Mouse (Mus musculus) midbrain, embryonic 12.5 days (tissue): ENCODE results near the gene Poc1a. TPM values are rescaled to one million over a fixed set of nuclear protein-coding genes. Genes with fewer than 3 reads are reported as not detected.

Experiments
- ATAC-seq: fragments of 200-750 bp; cut with Nextera tagmentation; 2 replicates; pipeline ENCODE4 v1.8.0; 2017; ENCODE audit warnings: low read depth, moderate TSS enrichment, moderate library complexity; ENCODE audit not compliant: low FRiP score
- H3K27ac ChIP-seq: fragments of 300-500 bp; sonication (generic); replicated peaks from 2 replicates; pipeline ENCODE4 v1.5.1; 2016; ENCODE audit warnings: mild to moderate bottlenecking
- H3K27me3 ChIP-seq: fragments of 300-500 bp; sonication (generic); 2 replicates; pipeline ENCODE4 v1.6.1; 2016; ENCODE audit warnings: mild to moderate bottlenecking
- H3K36me3 ChIP-seq: fragments of 300-500 bp; sonication (generic); 2 replicates; pipeline ENCODE4 v1.6.1; 2016
- H3K4me1 ChIP-seq: fragments of 300-500 bp; sonication (generic); 2 replicates; pipeline ENCODE4 v1.6.1; 2016
- H3K4me2 ChIP-seq: fragments of 300-500 bp; sonication (generic); replicated peaks from 2 replicates; pipeline ENCODE4 v1.6.1; 2016; ENCODE audit warnings: mild to moderate bottlenecking, moderate library complexity
- H3K4me3 ChIP-seq: fragments of 300-500 bp; sonication (generic); 2 replicates; pipeline ENCODE4 v1.5.1; 2016; ENCODE audit warnings: mild to moderate bottlenecking
- H3K9ac ChIP-seq: fragments of 300-500 bp; sonication (generic); replicated peaks from 2 replicates; pipeline ENCODE4 v1.6.1; 2016; ENCODE audit warnings: mild to moderate bottlenecking, moderate library complexity
- H3K9me3 ChIP-seq: fragments of 300-500 bp; sonication (generic); 2 replicates; pipeline ENCODE4 v1.6.1; 2016; ENCODE audit warnings: mild to moderate bottlenecking
- WGBS: fragments of 180-500 bp; shearing (Covaris S2); methylation state at CpG from one replicate; pipeline ENCODE4 v1.1.7; 2016; 5-methylcytosine and 5-hydroxymethylcytosine counted together
- polyA plus RNA-seq: library from polyadenylated mRNA; unstranded; fragments of >200 nt; fragmentation: Nextera tagmentation; extraction: Ambion mirVana; gene quantifications from 2 replicates; pipeline ENCODE4 v1.2.1, GENCODE M21; 2016

The Poc1a gene
- polyA plus RNA-seq, 1 experiment from 2014 or later: 23.2 TPM

DNA sequence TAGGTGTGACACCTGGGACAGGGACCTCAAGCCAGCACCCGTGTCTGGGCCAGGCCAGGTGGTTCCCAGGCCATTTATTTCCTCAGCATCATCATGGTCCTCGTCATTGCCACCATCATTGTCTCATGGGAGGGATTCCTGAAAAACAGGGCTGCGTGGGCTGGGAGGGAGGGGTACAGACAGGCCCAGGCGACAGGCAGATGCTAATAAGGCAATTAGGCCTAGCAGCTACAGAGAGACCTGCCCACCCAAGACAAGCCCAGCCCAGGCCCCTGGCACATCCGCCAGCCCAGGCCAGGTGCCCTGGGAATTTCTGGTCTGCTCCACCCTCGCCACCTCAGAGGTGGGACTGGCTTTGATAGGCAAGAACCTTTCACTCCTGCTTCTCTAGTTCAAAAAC is 78.4 kb downstream of the Poc1a start:
- no peaks in the 10 kb centered on the region for H3K9me3 ChIP-seq
- WGBS: 61% methylated on average over 6 of the region's 6 CpGs
- ATAC-seq: no peak
- no peak overlapping the region for H3K4me3 ChIP-seq
- H3K27ac ChIP-seq: no peak overlapping the region
- no peaks in the 10 kb centered on the region for H3K36me3 ChIP-seq
- no peak overlapping the region for H3K9ac ChIP-seq
- H3K4me2 ChIP-seq: no peak overlapping the region
- H3K4me1 ChIP-seq: no peaks in the 10 kb centered on the region; the same call in 1 of the 2 replicates
- H3K27me3 ChIP-seq: no peaks in the 10 kb centered on the region

DNA sequence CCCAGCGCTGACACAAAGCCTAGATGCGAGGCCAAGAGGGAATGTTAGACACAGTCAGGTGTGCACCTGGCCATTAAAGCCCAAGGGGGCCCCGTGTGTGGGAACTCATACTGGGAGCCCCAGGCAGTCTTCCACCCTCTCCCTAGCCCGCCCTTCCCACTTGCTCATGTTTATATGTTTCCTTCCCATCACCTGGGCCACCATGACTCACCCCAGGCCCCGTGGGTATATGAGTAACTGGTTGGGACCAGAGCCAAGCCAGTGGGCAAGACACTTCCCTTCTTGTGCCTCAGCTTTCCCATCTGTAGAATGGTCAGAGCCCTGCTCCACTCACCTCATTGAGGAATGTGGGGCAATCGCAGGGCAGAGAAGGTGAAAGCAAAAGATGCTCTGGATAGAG is 80.3 kb downstream of the Poc1a start:
- Histone ChIP-seq H3K27ac (no peak overlapping the region), H3K4me1 (no peaks in the 10 kb centered on the region; the same call in 1 of the 2 replicates), H3K4me3 (no peak overlapping the region), H3K27me3 (peaks cover 6% of the 10 kb centered on the region), H3K9me3 (no peaks in the 10 kb centered on the region), H3K4me2 (no peak overlapping the region), H3K36me3 (no peaks in the 10 kb centered on the region), H3K9ac (no peak overlapping the region)
- no peak for ATAC-seq
- 91% methylated on average over 6 of the region's 6 CpGs for WGBS

DNA sequence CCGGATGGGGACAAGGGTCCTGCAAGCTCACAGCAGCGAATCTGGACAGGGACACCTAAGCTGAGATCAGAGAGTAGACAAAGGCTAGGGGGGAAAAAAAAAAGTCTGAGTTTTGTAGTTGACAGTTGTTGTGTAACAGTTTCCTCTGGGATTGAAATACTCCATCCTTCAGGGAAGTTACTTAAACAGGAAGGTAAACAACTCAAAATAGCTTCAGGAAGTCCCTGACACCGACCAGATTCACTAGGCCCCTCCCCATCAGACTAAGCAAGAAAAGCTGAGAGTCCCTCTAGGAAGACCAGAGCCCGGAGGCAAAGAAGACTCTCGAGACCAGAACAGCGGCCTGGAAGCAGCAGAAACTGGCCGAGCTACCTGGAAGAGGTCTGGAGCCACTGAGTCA is 84.5 kb downstream of the Poc1a start:
- ATAC-seq: no peak
- Histone ChIP-seq H3K27ac (no peak overlapping the region), H3K9ac (no peak overlapping the region), H3K9me3 (no peaks in the 10 kb centered on the region), H3K27me3 (peaks cover 12% of the 10 kb centered on the region), H3K36me3 (no peaks in the 10 kb centered on the region), H3K4me2 (no peak overlapping the region), H3K4me1 (peaks cover 24% of the 10 kb centered on the region), H3K4me3 (no peak overlapping the region)
- 73% methylated on average over 7 of the region's 7 CpGs for WGBS

DNA sequence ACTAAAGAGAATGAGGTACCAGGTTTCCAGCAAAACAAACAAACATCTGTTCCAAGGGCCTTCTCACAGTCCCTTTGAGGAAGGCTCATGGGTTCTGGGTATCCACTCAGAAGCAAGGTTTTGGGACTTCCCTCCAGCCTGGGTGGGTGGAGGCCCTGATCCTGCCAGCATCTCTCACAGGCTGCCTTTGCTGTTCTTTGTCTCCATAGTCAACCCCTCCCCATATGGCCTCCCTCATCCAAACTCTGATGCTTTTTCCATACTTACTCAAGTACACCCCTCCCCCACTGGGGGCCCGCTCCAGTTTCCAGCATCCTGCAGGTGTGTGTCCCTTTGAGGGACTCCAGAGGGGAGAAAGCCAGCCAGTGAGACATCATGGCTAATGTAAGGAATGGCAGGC is 85.3 kb downstream of the Poc1a start:
- ATAC-seq: no peak
- WGBS: 31% methylated on average over 1 of the region's 1 CpGs
- H3K27me3 ChIP-seq: peaks cover 12% of the 10 kb centered on the region
- H3K9me3 ChIP-seq: no peaks in the 10 kb centered on the region
- H3K4me1 ChIP-seq: peaks cover 33% of the 10 kb centered on the region
- no peak overlapping the region for H3K4me3 ChIP-seq
- H3K27ac ChIP-seq: no peak overlapping the region
- no peak overlapping the region for H3K9ac ChIP-seq
- 0 out of 2 replicates have a peak overlapping the region, but pooled peaks have one; percentile 89 for H3K4me2 ChIP-seq
- 0 out of 2 replicates have a peak, but pooled peaks cover 2% of the 10 kb centered on the region for H3K36me3 ChIP-seq

- Histone ChIP-seq H3K9ac (peak overlapping the region; percentile 35; the same call in 1 of the 2 replicates), H3K4me3 (peak overlapping the region; percentile 83), H3K4me2 (peak overlapping the region; percentile 89), H3K9me3 (no peaks in the 10 kb centered on the region), H3K36me3 (0 out of 2 replicates have a peak, but pooled peaks cover 8% of the 10 kb centered on the region), H3K27me3 (peaks cover 12% of the 10 kb centered on the region), H3K27ac (peak overlapping the region; percentile 25), H3K4me1 (peaks cover 41% of the 10 kb centered on the region)
- ATAC-seq: no peak
- WGBS: 22% methylated on average over 5 of the region's 5 CpGs
These were observed 86.1 kb downstream of the Poc1a start for GRCm38 (mm10) chr9:106367001-106367400.

DNA sequence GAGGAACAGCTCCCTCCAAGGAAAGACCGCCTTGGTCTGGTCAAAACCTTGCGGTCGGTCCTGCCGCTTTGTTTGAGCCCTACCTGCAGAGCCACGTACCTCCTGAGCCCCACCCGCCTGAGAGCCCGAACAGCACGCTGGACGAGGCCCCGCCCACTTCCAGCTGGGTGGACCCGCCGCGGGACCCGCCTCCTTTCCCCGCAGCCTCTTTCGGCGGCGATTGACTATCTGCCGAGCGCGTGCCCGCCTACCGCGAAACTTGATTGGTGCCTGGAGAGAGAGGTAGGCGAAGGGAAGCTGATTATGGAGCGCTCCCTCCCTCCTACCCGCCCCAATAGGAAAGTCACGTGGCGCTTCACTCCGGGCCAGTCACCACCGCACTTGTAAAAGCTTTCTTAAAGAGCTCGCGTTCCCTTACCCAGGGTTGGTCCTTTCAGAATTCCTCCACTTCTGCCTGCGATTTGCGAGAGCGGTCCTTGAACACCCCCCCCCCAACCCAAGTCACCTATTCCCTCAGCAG is 86.8 kb downstream of the Poc1a start:
- H3K4me1 ChIP-seq: peaks cover 43% of the 10 kb centered on the region
- WGBS: under 1% methylated on average over 36 of the region's 36 CpGs

DNA sequence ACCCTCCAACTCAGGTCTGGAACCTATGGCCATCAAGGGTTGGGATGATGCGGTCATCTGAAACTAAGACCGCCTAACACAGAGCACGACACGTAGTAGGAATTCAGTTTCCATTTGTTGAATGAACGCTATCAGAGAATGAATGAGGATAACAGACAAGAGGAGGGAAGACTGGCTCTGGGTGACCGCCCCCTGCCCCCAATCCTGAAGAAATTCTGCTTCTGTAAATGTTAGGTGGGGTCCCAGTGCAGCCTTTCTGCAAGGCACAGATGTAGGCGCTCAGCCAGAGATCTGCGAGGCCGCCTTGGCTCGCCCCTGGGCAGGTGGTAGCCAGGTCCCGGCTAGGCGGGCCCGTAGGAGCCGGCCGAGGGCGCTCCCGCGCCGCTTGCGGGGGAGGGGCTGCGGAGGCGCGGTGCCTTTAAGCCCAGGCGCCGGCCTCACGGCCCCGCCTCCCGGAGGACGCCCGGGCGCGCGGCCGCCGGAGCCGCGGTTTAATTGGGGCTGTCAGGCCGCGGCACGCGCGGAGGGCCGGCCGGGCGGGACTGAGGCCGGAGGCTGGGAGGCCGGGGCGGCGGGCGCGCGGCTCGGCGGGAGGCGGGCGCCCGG is 87.4 kb downstream of the Poc1a start, which contains the start of gene Dusp7:
Gene Dusp7, plus strand, starts transcription at position 521 of the 606 bp plus-strand sequence.
- H3K36me3 ChIP-seq: peaks cover 19% of the 10 kb centered on the region
- H3K27me3 ChIP-seq: peaks cover 12% of the 10 kb centered on the region
- peak; percentile 75 for ATAC-seq
- H3K9me3 ChIP-seq: no peaks in the 10 kb centered on the region
- WGBS: under 1% methylated on average over 44 of the region's 57 CpGs
- peak within 1 kb of the TSS; percentile 97 for H3K27ac ChIP-seq
- H3K4me2 ChIP-seq: peak within 1 kb of the TSS; percentile 89
- peaks cover 43% of the 10 kb centered on the region for H3K4me1 ChIP-seq
- peak within 1 kb of the TSS; percentile 92 for H3K9ac ChIP-seq
- H3K4me3 ChIP-seq: peak within 1 kb of the TSS; percentile 83

More for the DNA sequence above, 86.8 kb downstream of the Poc1a start:
- Histone ChIP-seq H3K4me2 (peak overlapping the region; percentile 89), H3K9me3 (no peaks in the 10 kb centered on the region), H3K9ac (peak overlapping the region; percentile 92), H3K27me3 (peaks cover 12% of the 10 kb centered on the region), H3K27ac (peak overlapping the region; percentile 97), H3K4me3 (peak overlapping the region; percentile 83), H3K36me3 (peaks cover 13% of the 10 kb centered on the region)
- peak; percentile 90 for ATAC-seq

DNA sequence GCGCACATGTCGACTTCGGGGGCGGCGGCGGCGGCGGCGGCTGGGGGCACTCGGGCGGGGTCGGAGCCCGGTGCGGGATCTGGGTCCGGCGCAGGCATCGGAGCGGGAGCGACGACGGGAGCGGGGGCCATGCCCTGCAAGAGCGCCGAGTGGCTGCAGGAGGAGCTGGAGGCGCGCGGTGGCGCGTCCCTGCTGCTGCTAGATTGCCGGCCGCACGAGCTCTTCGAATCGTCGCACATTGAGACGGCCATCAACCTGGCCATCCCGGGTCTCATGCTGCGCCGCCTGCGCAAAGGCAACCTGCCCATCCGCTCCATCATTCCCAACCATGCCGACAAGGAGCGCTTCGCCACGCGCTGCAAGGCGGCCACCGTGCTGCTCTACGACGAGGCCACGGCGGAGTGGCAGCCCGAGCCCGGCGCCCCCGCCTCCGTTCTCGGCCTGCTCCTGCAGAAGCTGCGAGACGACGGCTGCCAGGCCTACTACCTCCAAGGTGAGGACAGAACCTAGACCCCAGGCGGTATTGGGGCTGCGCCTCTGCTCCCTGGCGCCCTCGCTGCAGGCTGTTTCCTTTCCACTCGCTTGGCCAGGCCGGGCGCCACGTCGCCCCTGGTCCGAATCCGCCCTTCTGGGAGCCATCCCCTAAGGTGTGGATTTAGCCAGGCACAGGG is 88.1 kb downstream of the Poc1a start:
- under 1% methylated on average over 68 of the region's 72 CpGs for WGBS
- peak overlapping the region; percentile 83 for H3K4me3 ChIP-seq

GRCm38 (mm10) chr9:106369801-106370485 is 89.1 kb downstream of the Poc1a start:
- ATAC-seq: no peak
- Histone ChIP-seq H3K4me3 (peak overlapping the region; percentile 83), H3K4me2 (peak overlapping the region; percentile 89), H3K9ac (peak overlapping the region; percentile 92), H3K27me3 (peaks cover 12% of the 10 kb centered on the region), H3K4me1 (peaks cover 43% of the 10 kb centered on the region), H3K9me3 (no peaks in the 10 kb centered on the region), H3K27ac (no peak overlapping the region), H3K36me3 (peaks cover 32% of the 10 kb centered on the region)
- 6% methylated on average over 11 of the region's 11 CpGs for WGBS

More for the DNA sequence above, 88.1 kb downstream of the Poc1a start:
- peak overlapping the region; percentile 92 for H3K9ac ChIP-seq
- H3K4me1 ChIP-seq: peaks cover 43% of the 10 kb centered on the region
- no peaks in the 10 kb centered on the region for H3K9me3 ChIP-seq
- peak overlapping the region; percentile 97 for H3K27ac ChIP-seq
- peaks cover 12% of the 10 kb centered on the region for H3K27me3 ChIP-seq
- H3K36me3 ChIP-seq: peaks cover 26% of the 10 kb centered on the region
- ATAC-seq: peak; percentile 35
- H3K4me2 ChIP-seq: peak overlapping the region; percentile 89

GRCm38 (mm10) chr9:106370620-106371383 is 89.9 kb downstream of the Poc1a start:
- WGBS: 89% methylated on average over 30 of the region's 30 CpGs

GRCm38 (mm10) chr9:106371384-106371671 is 90.5 kb downstream of the Poc1a start:
- peaks cover 43% of the 10 kb centered on the region for H3K4me1 ChIP-seq
- peaks cover 37% of the 10 kb centered on the region for H3K36me3 ChIP-seq
- peak overlapping the region; percentile 89 for H3K4me2 ChIP-seq
- peak overlapping the region; percentile 10; the same call in 1 of the 2 replicates for H3K4me3 ChIP-seq
- H3K9me3 ChIP-seq: no peaks in the 10 kb centered on the region
- no peak for ATAC-seq
- H3K9ac ChIP-seq: peak overlapping the region; percentile 37; the same call in 1 of the 2 replicates
- H3K27me3 ChIP-seq: peaks cover 5% of the 10 kb centered on the region
- 81% methylated on average over 6 of the region's 6 CpGs for WGBS
- H3K27ac ChIP-seq: no peak overlapping the region

More at GRCm38 (mm10) chr9:106370620-106371383, 89.9 kb downstream of the Poc1a start:
- peak overlapping the region; percentile 89 for H3K4me2 ChIP-seq
- H3K27me3 ChIP-seq: peaks cover 10% of the 10 kb centered on the region
- no peak overlapping the region for H3K27ac ChIP-seq
- no peak for ATAC-seq
- H3K4me3 ChIP-seq: peak overlapping the region; percentile 83
- peaks cover 43% of the 10 kb centered on the region for H3K4me1 ChIP-seq
- peaks cover 36% of the 10 kb centered on the region for H3K36me3 ChIP-seq
- H3K9ac ChIP-seq: no peak overlapping the region; the same call in 1 of the 2 replicates
- no peaks in the 10 kb centered on the region for H3K9me3 ChIP-seq
